Mouse (Mus musculus) liver, embryonic 14.5 days (tissue): ENCODE results near the gene Gmds. TPM values are rescaled to one million over a fixed set of nuclear protein-coding genes. Genes with fewer than 3 reads are reported as not detected.

Experiments used
- ATAC-seq: fragments of 200-750 bp; cut with Nextera tagmentation; 2 replicates; pipeline ENCODE4 v1.8.0; 2017; ENCODE audit warnings: moderate number of reproducible peaks, mild to moderate bottlenecking, moderate library complexity; ENCODE audit not compliant: insufficient read depth
- DNase-seq, 3 experiments: peaks; one replicate each; pipeline ENCODE4 v3.0.0-alpha.2; 2012 to 2013; ENCODE audit warnings: low read depth in 3 of 3, low spot score in 3 of 3
- H3K27ac ChIP-seq: fragments of 300-500 bp; sonication (generic); 2 replicates; pipeline ENCODE4 v1.5.1; 2014; ENCODE audit warnings: moderate library complexity, mild to moderate bottlenecking, control low read depth, inconsistent platforms
- H3K27me3 ChIP-seq: fragments of 300-500 bp; sonication (generic); 2 replicates; pipeline ENCODE4 v1.6.1; 2014; ENCODE audit warnings: mild to moderate bottlenecking, low read length, moderate library complexity; ENCODE audit not compliant: control insufficient read depth, insufficient read depth
- H3K36me3 ChIP-seq: fragments of 300-500 bp; sonication (generic); replicated peaks from 2 replicates; pipeline ENCODE4 v1.6.1; 2014; ENCODE audit warnings: low read depth; ENCODE audit not compliant: control insufficient read depth, insufficient read depth
- H3K4me1 ChIP-seq, 2 experiments: fragments of 200-500 bp in 1 of 2; fragments of 300-500 bp in 1 of 2; sonication (generic) in 1 of 2; replicated peaks; 2 replicates each; pipeline ENCODE4 v1.6.1; 2012 to 2014; ENCODE audit warnings: antibody characterized with exemption in 1 of 2, inconsistent platforms in 1 of 2, low read length in 1 of 2; ENCODE audit not compliant: control insufficient read depth in 2 of 2, insufficient read depth in 2 of 2
- H3K4me2 ChIP-seq: fragments of 300-500 bp; sonication (generic); 2 replicates; pipeline ENCODE4 v1.6.1; 2014; ENCODE audit warnings: low read depth, mild to moderate bottlenecking, control low read depth, moderate library complexity
- H3K4me3 ChIP-seq, 2 experiments: fragments of 200-500 bp in 1 of 2; fragments of 300-500 bp in 1 of 2; sonication (generic) in 1 of 2; 2 replicates each; pipeline ENCODE4 v1.5.1; 2012 to 2014; ENCODE audit warnings: low read depth in 2 of 2, low read length in 2 of 2, mild to moderate bottlenecking in 2 of 2, control low read depth in 1 of 2, inconsistent platforms in 1 of 2, moderate library complexity in 1 of 2; ENCODE audit not compliant: insufficient read depth in 1 of 2
- H3K9ac ChIP-seq: fragments of 300-500 bp; sonication (generic); replicated peaks from 2 replicates; pipeline ENCODE4 v1.6.1; 2014; ENCODE audit warnings: mild to moderate bottlenecking, control low read depth, moderate library complexity
- H3K9me3 ChIP-seq: fragments of 300-500 bp; sonication (generic); 2 replicates; pipeline ENCODE4 v1.6.1; 2016; ENCODE audit warnings: low read length, mixed read lengths; ENCODE audit not compliant: control insufficient read depth
- CTCF ChIP-seq: IDR thresholded peaks from 2 replicates; pipeline ENCODE4 v1.5.1; 2016; ENCODE audit warnings: antibody characterized with exemption, low read depth, control low read depth
- EP300 ChIP-seq: IDR thresholded peaks from 2 replicates; pipeline ENCODE4 v1.6.1; 2016; ENCODE audit warnings: antibody characterized with exemption, low read depth
- WGBS: fragments of 180-500 bp; shearing (Covaris S2); extraction: QIAGEN DNeasy Blood & Tissue Kit; methylation state at CpG from one replicate; pipeline ENCODE4 v1.1.7; 2014; ENCODE audit not compliant: insufficient replicate concordance; 5-methylcytosine and 5-hydroxymethylcytosine counted together
- polyA plus RNA-seq, 2 experiments: library from polyadenylated mRNA; depleted of rRNA in 1 of 2; stranded (reverse) in 1 of 2; unstranded in 1 of 2; fragments of >200 nt; fragmentation: Nextera tagmentation in 1 of 2; extraction: Ambion mirVana in 1 of 2; gene quantifications; 2 replicates each; pipeline versions ENCODE4 v1.2.1 to v1.2.3; 2012 to 2014

Gene Gmds
- polyA plus RNA-seq, 2 experiments, result 3.7 to 7.4 TPM

DNA sequence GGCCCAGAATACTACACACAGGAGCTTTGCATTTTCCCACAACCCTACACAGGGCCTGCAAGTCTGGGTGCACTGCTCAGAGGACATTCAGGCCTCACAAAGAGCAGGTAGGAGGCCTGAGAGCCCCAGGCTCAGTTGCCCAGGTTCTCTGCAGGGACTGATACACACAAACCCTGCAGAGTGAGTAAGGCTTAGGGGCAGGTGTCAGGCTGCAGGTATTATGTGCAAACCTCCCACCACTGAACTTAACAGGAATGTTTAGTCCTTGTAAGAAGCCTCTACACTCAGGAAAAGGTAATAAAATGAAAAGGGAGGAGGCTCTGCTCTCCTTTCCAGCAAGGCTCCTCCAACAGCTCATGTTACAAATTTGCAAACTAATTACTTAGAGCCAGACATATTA lies 313.7 kb downstream of the Gmds start:
- Histone ChIP-seq H3K4me2 (no peak overlapping the region), H3K27ac (no peak overlapping the region), H3K9me3 (no peaks in the 10 kb centered on the region), H3K4me3 (no peak overlapping the region), H3K27me3 (no peaks in the 10 kb centered on the region), H3K36me3 (no peaks in the 10 kb centered on the region), H3K4me1 (no peaks in the 10 kb centered on the region), H3K9ac (no peak overlapping the region)
- ATAC-seq, result no peak
- TF ChIP-seq CTCF (no peak), EP300 (no peak)
- no peak for DNase-seq

DNA sequence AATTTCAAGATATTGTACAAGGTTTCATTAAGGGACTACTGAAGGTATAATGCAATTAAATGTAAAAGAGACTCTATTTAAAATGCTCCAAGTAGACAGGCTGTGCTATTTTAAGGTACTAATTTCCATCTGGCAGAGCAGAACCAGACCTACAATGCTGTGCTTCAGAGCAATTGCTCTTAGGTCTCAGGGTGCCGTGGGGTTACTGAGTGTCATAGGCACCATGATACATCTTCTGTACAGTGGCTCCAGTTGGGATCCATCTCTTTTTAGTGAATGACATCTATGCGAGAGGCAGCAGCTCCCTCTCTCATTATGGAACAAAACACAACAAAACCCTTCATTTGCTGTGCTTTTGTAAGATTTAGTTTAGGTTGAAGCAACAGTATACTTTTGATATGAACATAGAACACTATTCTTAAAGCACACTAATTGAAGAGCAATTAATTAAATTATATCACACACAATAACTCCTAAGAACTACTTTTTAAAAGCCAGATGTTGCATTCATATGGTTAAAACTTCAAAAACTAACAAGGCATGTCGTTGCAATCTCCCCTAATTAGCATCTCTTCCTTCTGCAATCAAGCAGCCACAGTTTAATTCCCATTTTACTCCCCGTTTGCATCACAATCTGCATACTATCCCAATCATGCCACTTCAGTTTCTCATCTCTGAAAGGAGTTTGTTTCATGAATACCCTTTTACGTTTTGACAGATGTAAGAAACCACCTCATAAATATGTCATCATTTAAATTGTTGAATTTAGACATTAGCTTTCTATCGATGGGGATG lies 317.9 kb downstream of the Gmds start:
- Histone ChIP-seq H3K4me3 (no peak overlapping the region), H3K4me2 (no peak overlapping the region), H3K36me3 (no peaks in the 10 kb centered on the region), H3K9ac (no peak overlapping the region), H3K27me3 (no peaks in the 10 kb centered on the region), H3K9me3 (no peaks in the 10 kb centered on the region), H3K27ac (no peak overlapping the region), H3K4me1 (no peaks in the 10 kb centered on the region)
- 56% methylated on average over 6 of the region's 6 CpGs for WGBS
- ATAC-seq (no peak), DNase-seq (no peak)
- TF ChIP-seq EP300 (no peak), CTCF (no peak)

DNA sequence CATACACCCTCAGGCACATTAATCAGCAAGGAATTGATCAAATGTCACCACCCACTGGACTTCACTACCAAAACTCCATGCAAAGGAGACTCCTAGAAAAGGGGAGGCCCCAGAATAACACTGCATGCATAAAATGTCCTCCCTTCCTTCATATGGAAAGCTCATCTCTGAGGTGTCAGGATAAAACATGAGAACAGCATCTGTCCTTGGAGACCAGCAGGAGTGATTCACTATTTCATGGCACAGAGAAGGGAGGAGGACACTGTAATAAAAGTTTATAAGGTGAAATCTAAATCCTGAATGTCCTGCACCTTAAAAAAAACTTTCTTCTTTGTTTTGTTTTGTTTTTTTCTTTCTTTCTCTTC lies 319.3 kb downstream of the Gmds start:
- H3K4me2 ChIP-seq, result no peak overlapping the region
- no peak overlapping the region for H3K4me3 ChIP-seq
- H3K9me3 ChIP-seq, result no peaks in the 10 kb centered on the region
- TF ChIP-seq EP300 (no peak), CTCF (no peak)
- DNase-seq (no peak), ATAC-seq (no peak)
- H3K27me3 ChIP-seq, result no peaks in the 10 kb centered on the region
- H3K4me1 ChIP-seq, result no peaks in the 10 kb centered on the region
- H3K9ac ChIP-seq, result no peak overlapping the region
- no peak overlapping the region for H3K27ac ChIP-seq
- H3K36me3 ChIP-seq, result no peaks in the 10 kb centered on the region

DNA sequence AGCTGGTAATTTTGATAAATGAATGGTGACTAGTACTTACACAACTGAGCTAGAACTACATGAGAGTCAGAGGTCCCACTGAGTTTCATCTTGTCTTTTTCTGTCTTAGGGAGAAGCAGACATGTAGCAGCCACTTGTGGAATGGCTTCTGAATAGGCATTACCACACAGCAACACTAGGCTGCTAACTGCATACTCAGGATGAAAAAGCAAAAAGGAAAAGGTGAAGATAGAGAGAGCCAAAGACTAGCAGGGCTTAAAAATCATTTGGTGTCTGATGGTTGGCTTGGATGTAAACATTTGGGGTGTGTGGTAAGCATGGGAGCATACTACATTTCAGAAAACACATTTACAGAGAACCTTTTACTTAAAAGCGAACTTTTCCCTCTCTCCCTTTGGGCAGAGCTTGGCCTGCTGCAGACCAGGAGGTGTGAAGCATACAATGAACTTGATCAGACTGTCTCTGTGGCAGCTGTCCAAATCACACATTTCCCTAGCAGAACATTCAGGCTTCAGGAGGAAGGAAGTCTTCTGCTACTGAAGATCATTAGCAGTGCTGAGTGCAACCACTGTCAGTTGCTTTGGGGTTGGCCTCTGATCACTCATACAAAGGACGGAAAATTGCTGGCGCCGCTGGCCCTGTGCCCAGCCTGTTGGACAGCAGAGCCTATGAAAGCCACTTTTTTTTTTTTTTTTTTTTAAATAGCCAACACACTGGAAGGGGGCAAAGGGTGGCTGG lies 319.9 kb downstream of the Gmds start:
- Histone ChIP-seq H3K4me1 (no peaks in the 10 kb centered on the region), H3K27me3 (no peaks in the 10 kb centered on the region), H3K27ac (no peak overlapping the region), H3K4me3 (no peak overlapping the region), H3K36me3 (no peaks in the 10 kb centered on the region), H3K4me2 (no peak overlapping the region), H3K9me3 (no peaks in the 10 kb centered on the region), H3K9ac (no peak overlapping the region)
- ATAC-seq (no peak), DNase-seq (no peak)
- TF ChIP-seq CTCF, result no peak
- no peak for TF ChIP-seq EP300
- 48% methylated on average over 4 of the region's 4 CpGs for WGBS

DNA sequence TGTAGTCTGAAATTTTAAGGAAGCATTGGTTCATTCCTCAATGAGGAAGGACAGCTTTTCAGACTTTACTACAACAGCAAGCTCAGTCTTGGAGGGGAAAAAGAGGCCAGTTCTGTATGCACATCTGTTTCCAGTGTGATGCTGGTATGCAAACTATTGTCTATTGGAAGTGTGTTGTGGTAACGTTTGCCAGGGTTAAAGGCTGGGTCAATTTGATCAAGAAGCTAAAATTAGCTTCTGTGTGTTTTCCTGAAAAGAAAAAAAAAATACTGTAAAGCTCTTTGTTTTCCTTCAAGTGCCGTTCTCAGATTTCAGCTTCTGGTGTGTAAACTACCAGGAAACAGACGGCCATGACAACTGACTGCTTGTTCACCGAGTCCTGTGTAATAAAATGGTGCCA lies 329.7 kb downstream of the Gmds start:
- 34% methylated on average over 4 of the region's 4 CpGs for WGBS
- no peak for ATAC-seq

More for the DNA sequence above, 329.7 kb downstream of the Gmds start:
- no peak for TF ChIP-seq CTCF
- no peak for TF ChIP-seq EP300
- Histone ChIP-seq H3K4me1 (no peaks in the 10 kb centered on the region), H3K4me2 (no peak overlapping the region), H3K27ac (no peak overlapping the region), H3K9me3 (no peaks in the 10 kb centered on the region), H3K4me3 (no peak overlapping the region), H3K27me3 (no peaks in the 10 kb centered on the region), H3K9ac (no peak overlapping the region), H3K36me3 (no peaks in the 10 kb centered on the region)
- no peak for DNase-seq
